Mouse (Mus musculus) E14TG2a.4 (cell line): ENCODE data around the gene Smarcad1.

Experiments used
- CTCF ChIP-seq: conservative IDR thresholded peaks from 2 replicates; pipeline ENCODE4 v1.5.1; 2014; ENCODE audit warnings: low read length
- NANOG ChIP-seq: IDR thresholded peaks from 2 replicates; pipeline ENCODE4 v1.6.1; 2014; ENCODE audit warnings: borderline replicate concordance, low read length, mixed read lengths
- POU5F1 ChIP-seq: IDR thresholded peaks from 2 replicates; pipeline ENCODE4 v1.6.1; 2014; ENCODE audit warnings: low read length, borderline replicate concordance

- TF ChIP-seq CTCF: no peak
- TF ChIP-seq POU5F1: no peak
- TF ChIP-seq NANOG: no peak
Measured at GRCm38 (mm10) chr6:65164137-65164536, 121.8 kb downstream of the Smarcad1 start.
